Mouse (Mus musculus): ENCODE measurements around the gene Prl7a2.

The Prl7a2 gene

GRCm38 (mm10) chr13:27667936-27668335, at the start of gene Prl7a2:
Gene Prl7a2 (minus strand): TSS chr13:27668036.
- no peak for DNase-seq

DNA sequence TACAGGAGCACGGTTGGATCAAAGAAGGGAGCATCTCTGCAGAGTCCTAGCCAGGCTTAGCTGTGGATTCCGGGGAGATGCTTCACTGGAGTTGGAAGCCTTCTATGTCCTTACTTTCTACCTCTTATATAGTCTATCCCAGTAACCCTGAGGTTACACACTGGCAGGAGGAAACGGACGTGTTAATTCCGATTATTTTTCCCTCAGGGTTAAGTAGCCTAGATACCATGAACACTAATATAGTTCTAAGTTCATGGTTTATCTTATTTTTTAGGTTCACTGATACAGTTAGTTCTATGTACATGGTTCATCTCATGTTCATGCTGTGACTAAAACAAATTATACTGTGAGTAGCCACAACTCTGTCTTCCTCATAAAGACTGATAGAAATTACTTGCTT, 48.8 kb upstream of the Prl7a2 start, which contains the start of gene Prl7d1:
TSS of gene Prl7d1 (minus strand) at position 101 of the 400 bp plus-strand sequence.
- no peak for DNase-seq

- DNase-seq, result no peak
Measured at GRCm38 (mm10) chr13:27706521-27706920, 38.7 kb upstream of the Prl7a2 start.

- no peak for DNase-seq
Measured at GRCm38 (mm10) chr13:27660747-27661146, 7.1 kb downstream of the Prl7a2 start.

DNA sequence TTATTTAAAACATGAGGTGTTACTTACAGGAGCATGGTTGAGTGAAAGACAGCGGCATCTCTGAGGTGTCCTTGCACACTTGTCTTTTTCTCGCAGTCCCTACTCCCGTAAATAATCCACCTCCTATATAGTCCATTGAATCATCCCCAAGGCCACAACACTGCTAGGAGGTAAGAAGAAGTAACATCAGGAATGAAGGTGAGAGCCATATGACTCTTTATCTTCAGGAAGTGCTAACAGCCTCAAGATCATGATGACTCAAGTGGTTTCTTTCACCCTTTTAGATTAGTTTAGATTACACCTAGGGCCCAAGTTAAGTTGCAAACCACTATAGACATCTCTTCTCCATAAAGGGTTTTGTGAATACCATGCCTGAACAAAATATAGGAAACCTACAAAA, 25.4 kb downstream of the Prl7a2 start, which contains the start of gene Prl7a1:
TSS of gene Prl7a1 (minus strand) at position 101 of the 400 bp plus-strand sequence.
- no peak for DNase-seq

DNA sequence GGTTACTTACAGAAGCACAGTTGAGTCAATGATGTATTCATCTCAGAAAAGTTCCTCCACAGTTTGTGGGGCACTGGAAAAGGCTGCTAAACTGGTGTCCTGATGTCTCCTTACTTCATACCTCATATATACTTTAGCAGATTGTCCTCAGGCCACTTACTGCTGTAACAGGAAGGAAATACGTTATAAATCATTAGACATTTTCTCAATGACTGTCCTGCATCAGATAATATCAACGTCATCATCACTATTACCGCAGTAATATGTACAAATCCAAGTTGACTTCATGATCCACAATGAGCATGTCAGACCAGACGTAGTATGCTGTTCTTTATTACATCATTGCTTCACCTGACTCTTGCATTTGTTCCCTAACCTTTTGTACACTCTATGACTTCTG, 57.4 kb downstream of the Prl7a2 start, which contains the start of gene Prl7b1:
TSS of gene Prl7b1 (minus strand) at position 101 of the 400 bp plus-strand sequence.
- no peak for DNase-seq
